Mouse (Mus musculus) left cerebral cortex, adult 8-10 months (tissue): Measurements from ENCODE around the gene Foxl2. TPM values are rescaled to one million over a fixed set of nuclear protein-coding genes. Genes with fewer than 3 reads are reported as not detected.

Source experiments
- DNase-seq, 2 experiments: peaks; one replicate each; pipeline ENCODE4 v3.0.0; 2022; ENCODE audit warnings: low spot score in 2 of 2
- total RNA-seq, 4 experiments: library from RNA; stranded (reverse); gene quantifications; 2 replicates each; pipeline ENCODE4 v1.2.4; 2022

The Foxl2 gene
- 1 to 10 TPM in 1 of 4 experiments, under 1 TPM in 3; 0.72 to 1.1 (median 0.90) TPM for total RNA-seq

DNA sequence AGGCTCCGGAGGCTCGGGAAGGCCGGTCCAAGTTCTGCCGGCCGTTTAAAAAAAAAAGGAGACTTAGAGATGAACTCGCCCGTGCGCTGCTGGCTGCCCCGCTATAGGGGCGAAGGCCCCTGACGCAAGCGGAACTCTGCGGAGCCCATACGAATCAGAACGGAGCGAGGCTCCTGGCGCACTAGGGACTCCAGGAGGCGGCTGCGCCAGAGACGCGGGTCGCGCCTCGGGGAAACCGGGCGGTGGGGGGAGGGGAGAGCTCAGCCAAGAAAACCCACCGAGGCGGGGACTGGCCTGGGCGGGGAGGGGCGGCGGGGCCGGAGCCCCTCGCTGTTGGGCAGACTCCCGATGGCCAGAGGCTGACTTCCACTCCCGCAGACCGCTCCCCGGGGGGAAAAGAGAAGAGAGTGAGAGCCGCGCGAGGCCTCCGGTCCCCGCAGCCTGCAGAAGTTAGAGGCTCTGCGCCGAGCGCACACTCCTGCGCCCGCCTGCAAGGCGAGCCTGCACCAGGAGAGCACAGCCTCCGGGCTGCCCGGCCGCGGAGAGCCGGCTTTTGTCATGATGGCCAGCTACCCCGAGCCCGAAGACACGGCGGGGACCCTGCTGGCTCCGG, at the start of gene Foxl2:
TSS of gene Foxl2 (plus strand) at position 186 of the 613 bp plus-strand sequence.
- no peak for DNase-seq

- DNase-seq = no peak
Observed at GRCm38 (mm10) chr9:98920629-98921523, 34.2 kb upstream of the Foxl2 start.

DNA sequence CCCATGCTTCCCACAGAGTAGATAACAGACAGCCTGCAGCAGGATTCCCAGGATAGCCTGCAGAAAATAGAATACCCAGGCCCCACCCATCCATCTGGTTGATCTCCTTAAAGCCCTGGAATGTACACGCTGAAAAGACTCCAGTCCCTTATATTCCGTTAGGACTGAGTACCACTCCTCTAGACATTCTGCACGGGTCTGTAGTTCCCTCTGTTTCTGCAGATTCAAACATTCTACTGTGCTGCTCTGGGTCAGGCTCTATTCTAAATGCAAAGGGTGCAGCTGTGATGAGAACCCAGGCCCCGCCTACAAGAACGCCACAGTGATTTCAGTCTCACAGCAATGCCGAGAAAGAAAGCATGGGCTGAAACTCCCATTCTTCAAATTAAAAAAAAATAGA, 32.0 kb upstream of the Foxl2 start:
- peak in 1 of 2 experiments; percentile 3 for DNase-seq

DNA sequence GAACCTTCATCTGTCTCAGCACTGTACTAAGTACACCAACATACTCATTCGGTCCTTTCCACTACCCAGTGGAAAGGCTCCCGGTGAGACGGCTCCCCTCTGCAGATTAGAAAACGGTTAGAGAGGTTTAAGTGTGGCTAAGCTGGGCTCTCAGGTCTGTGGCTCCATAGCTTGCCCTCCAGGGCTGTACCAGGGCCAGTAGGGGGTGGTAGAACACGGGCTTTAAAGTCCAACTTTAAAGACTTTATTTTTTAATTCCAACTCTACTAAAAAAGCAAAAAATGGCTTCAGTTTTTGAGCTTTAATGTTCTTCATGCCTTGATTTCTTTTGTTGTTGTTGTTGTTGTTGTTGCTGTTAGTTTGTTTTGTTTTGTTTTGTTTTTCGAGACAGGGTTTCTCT, 30.9 kb upstream of the Foxl2 start:
- DNase-seq = no peak

DNA sequence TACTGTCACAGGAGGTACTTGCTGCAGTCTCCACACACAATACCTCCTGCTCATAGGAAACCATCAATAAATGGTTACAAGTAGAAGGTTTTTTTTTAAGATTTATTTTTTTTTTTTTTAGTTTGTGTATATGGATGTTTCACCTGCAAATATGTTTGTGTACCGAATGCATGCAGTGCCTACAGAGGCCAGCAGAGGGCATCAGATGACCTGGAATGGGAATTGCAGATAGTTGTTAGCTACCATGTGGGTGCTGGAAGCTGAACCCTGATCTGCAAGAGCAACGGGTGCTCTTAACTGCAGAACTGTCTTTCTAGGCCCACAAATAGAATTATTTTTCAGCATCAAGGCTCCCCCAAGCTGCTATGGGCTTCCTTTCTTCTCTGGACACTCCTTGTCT, 25.6 kb upstream of the Foxl2 start:
- no peak for DNase-seq

- no peak for DNase-seq
Observed at GRCm38 (mm10) chr9:98932931-98933330, 22.2 kb upstream of the Foxl2 start.

- no peak for DNase-seq
Observed at GRCm38 (mm10) chr9:98935190-98935909, 19.7 kb upstream of the Foxl2 start.

GRCm38 (mm10) chr9:98939290-98939689, 15.8 kb upstream of the Foxl2 start:
- no peak for DNase-seq

DNA sequence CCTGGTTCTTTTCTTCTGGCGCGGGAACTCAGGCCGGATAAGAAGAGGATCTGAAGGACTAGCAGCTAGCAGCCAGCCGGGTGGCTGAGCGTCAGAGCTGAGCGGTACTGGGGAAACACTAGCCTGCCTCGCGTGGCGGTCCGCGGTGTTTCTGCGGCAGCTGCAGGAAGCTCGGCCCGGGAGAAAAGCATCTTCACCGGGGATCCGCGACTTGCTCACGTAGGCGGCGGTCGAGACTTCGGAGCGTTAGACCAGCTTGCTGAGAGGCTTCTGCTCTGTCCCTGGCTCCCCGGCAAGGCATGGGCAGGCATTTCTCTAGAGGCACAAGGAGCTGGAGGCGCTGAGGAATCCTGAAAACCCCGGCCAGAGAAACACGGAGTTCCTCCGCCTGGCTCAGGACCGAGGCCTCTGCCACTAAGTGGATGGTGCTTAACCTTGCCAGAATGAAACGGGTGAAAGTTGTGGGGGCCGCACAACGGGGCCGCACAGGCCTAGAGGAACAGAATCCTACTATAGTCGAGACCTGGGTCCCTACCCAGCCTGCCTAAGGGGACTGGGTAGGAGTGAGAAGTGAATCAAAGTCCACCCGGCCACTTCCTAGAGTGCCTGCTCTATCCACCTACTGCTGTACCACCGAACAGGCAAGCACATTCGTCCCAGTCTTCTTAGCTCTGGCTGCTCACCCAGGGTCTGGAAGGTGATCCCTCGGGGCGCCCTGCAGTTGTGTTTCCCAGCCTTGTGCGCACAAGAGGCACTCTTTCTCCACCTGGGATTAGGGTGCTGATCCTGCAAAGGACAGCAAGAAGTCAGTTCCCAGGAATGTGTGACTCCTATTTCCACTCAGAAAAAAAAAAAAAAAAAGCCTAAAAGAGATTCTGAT, 2.7 kb upstream of the Foxl2 start:
- DNase-seq = no peak

- no peak for DNase-seq
Observed at GRCm38 (mm10) chr9:98953291-98953690, 1.8 kb upstream of the Foxl2 start.

DNA sequence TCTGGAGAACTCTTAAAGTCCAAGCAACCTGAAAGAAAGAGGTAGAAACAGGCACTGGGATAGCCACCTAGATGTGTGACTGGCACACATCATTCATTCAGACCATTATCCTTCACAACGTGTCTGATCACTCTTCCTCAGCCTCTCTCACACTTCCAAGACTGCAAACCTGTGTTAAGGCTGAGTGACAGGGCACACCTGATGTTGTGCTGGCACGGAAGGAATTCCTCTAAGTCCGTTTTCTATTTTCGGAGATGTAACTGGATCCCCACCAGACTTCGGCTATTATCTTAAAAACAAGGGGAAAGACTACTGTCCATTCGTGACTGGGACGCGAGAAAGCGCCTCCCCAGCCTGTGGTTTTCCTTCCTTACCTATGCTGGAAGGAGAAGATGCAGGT, 1.3 kb upstream of the Foxl2 start:
- no peak for DNase-seq

DNA sequence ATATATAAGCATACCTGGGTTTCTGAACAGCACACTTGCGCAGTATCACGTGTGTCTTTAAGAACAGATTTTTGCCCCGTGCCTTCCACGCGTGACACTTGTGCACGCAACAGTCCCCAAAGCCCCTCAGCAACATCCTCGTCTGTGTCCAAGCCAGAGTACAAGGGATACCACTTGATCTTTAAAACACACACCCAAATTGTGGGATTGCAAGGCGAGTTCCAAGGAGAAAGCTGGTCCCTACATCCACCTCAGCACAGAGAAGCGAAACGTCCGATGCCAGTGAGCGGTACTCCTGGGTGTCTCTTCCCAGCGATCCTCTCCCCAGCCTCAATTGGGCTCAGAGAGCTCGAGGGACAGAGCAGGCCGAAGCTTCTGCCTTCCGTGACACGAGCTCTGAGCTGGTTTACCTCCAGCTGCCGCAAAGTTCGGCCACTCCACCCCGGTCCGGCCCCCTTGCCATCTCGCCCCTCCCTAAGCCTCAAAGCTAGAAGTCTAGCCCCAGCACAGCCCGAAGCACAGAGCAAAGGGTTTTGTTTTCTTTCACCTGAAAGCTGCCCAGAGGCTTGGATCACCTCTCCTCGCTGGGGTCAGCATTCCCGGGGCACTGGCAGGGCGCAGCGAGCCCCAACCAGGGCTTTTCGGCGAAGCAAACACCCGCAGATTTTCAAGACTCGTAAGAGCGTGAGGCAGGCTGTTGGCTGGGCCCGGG, 541 bp upstream of the Foxl2 start:
- no peak for DNase-seq

DNA sequence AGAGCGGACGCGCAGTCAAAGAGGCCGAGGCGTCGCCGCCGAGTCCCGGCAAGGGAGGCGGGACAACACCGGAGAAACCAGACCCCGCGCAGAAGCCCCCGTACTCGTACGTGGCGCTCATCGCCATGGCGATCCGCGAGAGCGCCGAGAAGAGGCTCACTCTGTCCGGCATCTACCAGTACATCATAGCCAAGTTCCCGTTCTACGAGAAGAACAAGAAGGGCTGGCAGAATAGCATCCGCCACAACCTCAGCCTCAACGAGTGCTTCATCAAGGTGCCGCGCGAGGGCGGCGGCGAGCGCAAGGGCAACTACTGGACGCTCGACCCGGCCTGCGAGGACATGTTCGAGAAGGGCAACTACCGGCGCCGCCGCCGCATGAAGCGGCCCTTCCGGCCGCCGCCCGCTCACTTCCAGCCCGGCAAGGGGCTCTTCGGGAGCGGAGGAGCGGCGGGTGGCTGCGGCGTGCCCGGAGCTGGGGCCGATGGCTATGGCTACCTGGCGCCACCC, 682 bp downstream of the Foxl2 start:
- DNase-seq = no peak

DNA sequence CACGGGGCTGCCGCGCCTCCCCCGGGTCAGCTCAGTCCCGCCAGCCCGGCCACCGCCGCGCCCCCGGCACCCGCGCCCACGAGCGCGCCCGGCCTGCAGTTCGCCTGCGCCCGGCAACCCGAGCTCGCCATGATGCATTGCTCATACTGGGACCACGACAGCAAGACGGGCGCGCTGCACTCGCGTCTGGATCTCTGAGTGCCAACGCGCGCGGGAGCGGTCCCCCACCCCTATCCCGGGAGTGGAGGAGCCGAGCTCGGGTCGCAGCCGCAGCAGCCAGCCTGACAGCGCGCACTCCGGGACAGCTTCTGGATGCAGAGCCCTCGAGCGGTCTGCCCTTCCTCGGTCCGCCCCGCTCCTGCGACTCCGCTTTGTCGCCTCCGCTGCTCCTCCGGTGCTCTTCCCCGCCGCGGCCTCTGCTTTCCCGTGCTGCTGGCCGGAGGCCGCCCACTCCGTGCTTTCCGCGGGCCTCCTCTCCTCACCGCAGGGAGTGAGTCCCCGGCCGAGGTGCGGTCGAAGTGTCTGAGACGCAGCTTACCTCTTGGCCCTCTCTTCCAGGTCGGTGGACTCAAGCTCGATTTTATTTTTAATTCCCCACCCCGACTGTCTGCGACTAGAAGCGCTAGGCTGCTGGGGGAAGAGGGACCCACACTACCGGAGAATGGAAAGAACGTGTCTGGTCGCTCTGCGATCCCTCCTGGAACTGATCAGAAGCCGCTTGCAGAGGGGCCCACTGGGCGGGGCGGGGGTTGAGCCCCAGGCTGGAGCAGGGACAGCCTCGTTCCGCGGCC, 1.7 kb downstream of the Foxl2 start:
- DNase-seq = no peak

- no peak for DNase-seq
Observed at GRCm38 (mm10) chr9:98957751-98958351, 2.8 kb downstream of the Foxl2 start.

- DNase-seq = no peak
Observed at GRCm38 (mm10) chr9:98958628-98959027, 3.5 kb downstream of the Foxl2 start.

DNA sequence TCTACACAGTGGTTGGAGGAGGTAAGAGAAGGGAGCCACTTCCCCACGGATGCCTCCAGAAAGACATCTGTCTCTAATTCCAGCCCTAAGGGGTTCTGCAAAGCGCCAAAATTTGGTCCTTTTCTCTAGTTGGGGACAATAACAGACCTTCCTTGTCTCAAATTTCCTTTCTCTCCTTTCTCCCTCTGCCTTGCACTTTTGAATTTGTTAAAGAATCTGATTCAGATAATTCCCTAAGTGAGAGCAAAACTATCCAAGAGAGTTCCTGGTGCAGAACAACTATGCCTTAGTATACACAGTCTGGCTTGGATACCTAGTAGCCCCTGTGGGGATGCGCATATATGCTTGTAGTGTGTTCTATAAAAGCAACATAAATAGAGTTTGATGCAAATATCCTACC, 4.8 kb downstream of the Foxl2 start:
- DNase-seq = no peak

GRCm38 (mm10) chr9:98960348-98960747, 5.3 kb downstream of the Foxl2 start:
- DNase-seq = no peak
